Mouse (Mus musculus) embryo, embryonic 11.5 days (tissue): ENCODE results near the gene Pias1.

Experiments
- DNase-seq: peaks from one replicate; pipeline ENCODE4 v3.0.0-alpha.2; 2012; ENCODE audit warnings: low read depth, low spot score

Gene Pias1

GRCm38 (mm10) chr9:62858266-62859019 lies 129.3 kb downstream of the Pias1 start:
- peak; percentile 23 for DNase-seq

- DNase-seq = peak; percentile 50
Measured at GRCm38 (mm10) chr9:62857719-62858261, 129.9 kb downstream of the Pias1 start, which contains the start of gene Calml4. Gene Calml4, plus strand, starts transcription at chr9:62858080.

DNA sequence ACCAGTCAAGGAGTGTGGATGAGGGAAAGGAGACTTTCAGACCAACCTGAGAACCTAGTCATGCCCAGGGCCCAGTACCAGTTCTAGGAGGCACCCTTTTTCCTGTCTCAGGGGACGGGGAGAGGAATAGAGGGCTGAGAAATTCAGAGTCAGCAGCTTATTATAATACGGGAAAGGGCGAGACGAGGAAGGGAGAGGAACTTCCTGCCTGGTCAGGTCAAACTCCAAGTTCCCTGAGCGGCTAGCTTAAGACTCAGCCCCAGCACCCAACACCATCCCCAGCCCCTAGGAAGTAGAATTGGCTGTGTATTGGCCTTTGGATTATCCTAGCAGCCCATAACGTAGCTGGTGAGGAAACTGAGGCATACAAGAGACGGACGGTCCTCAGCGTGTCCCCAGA lies 130.5 kb downstream of the Pias1 start:
- DNase-seq = no peak

GRCm38 (mm10) chr9:62854483-62854882 lies 133.2 kb downstream of the Pias1 start:
- no peak for DNase-seq

GRCm38 (mm10) chr9:62851571-62851970 lies 136.2 kb downstream of the Pias1 start:
- DNase-seq = no peak

GRCm38 (mm10) chr9:62848641-62849040 lies 139.1 kb downstream of the Pias1 start:
- no peak for DNase-seq

DNA sequence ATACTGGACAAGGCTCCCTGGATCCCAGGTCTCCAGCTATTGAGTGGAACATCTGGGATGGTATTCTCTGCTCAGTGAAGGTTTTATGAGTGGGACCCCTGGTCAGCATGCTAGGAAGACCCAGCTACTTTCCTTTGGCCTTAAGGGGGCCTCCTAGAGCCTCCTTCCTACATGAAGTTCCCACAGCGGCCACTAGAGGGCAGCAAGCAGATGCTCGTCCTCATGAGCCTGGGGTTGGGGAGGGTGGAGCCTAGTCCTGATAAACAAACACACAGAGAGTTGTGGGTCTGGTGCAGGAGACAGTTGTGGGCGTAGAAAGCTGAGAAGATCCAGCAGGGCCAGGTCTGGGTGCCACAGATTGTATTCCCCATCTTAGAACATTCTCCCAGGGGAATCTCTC lies 140.0 kb downstream of the Pias1 start:
- peak; percentile 82 for DNase-seq

GRCm38 (mm10) chr9:62844461-62844860 lies 143.3 kb downstream of the Pias1 start:
- DNase-seq = no peak

DNA sequence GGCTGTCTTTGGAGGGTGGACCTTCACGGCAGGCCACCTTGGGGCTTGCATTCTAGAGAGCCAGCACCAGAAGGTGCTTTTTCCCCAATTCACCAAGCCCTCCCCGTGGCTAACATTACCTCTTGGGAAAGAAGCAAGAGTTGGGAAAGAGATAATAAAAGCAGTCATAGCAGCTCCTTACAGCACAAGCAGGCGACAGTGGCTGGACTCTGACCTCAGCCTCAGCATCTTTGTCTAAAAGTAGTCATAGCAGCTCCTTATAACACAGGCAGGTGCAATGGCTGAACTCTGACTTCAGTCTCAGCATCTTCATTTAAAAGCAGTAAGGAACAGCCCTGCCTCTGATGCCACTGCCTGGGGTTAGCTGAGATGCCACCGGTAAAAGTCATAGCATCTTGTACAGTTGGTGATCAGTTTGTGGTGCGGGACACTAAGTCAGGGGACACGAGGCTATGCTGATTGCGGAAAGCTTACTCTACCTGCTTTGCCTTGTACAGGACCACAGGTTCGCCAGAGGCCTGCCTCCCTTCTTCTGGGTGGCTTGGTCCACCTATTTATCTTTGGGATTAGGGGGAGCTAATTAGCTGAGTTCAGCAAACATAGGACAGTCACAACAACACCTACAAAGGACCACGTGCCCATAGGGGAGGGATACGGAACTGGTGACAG lies 144.2 kb downstream of the Pias1 start:
- DNase-seq = no peak

DNA sequence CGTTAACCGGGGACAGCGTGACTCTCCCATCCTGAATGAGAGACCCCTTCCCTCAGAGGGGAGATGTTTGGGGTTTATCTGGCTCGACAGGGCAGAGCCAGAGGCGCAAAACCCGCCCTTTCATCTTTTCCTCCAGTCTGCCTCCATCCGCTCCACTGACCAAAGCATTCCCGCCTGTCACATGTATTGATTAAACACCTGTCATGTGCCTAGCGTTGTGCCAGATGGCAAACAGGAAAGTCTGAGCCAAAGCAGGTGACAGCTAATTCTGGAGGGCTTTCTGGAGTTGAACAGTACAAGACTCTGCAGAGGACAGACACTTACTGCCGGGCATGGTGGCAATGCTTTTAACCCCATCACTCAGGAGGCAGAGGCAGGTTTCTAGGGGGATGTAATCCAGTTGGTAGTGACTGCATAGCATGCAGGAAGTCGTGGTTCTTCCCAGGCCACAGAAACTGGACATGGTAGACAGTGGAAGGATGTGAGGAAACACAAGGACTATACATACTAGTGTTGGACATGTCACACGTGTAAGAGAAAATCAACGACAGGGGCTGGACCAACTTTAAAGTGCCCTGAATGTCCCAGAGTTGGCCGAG lies 148.5 kb downstream of the Pias1 start:
- DNase-seq = no peak

- DNase-seq = peak; percentile 73
Measured at GRCm38 (mm10) chr9:62838506-62839171, 149.1 kb downstream of the Pias1 start, which contains the start of gene Cln6. Gene Cln6, plus strand, starts transcription at chr9:62838785.

- DNase-seq = no peak
Measured at GRCm38 (mm10) chr9:62838146-62838505, 149.6 kb downstream of the Pias1 start.

- no peak for DNase-seq
Measured at GRCm38 (mm10) chr9:62837611-62838010, 150.1 kb downstream of the Pias1 start.

- no peak for DNase-seq
Measured at GRCm38 (mm10) chr9:62835705-62836446, 151.8 kb downstream of the Pias1 start.

DNA sequence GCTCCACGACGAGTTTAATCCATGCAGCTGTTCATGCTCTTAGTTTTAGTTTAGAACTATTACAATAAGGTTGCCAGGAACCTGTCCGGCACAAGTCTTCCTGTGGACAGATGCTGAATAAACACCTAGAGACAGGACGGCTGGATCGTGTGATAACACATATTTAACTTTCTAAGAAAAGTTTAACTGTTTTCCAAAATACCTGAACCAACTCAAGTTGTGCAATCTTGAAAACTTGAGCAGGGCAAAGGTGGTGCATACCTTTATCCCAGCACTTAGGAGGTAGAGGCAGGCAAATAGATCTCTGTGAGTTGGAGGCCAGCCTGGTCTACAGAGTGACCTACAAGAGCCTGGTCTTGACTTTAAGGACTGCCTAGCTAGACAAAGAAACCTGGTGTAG lies 152.8 kb downstream of the Pias1 start:
- no peak for DNase-seq

DNA sequence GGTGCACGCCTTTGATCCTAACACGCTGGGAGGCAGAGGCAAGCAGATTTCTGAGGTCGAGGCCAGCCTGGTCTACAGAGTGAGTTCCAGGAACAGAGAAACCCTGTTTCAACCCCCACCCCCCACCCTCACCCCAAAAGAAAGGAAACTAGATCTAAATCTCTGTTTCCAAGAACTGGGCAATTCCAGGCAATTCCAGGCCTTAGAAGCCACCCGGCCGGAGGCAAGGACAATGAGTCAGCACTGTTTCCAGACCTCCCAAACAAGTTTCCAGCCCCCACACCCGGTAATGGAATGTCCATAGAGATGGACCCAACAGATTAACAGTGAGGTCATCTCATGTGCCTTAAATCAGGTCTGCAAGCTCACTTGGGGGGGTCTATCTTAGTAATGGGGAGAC lies 157.8 kb downstream of the Pias1 start:
- no peak for DNase-seq

GRCm38 (mm10) chr9:62828662-62829086 lies 159.1 kb downstream of the Pias1 start:
- DNase-seq = peak; percentile 91
